Mouse (Mus musculus) small intestine, adult 2 months (tissue): ENCODE results near the gene Plcb4. TPM values are rescaled to one million over a fixed set of nuclear protein-coding genes. Genes with fewer than 3 reads are reported as not detected.
"Not testable (repeated sequence)": the region's sequence is repeated elsewhere in the genome, so short reads cannot be mapped to it uniquely, and the experiment has no call there.

Source experiments
- H3K27ac ChIP-seq: fragments of 200-500 bp; 2 replicates; pipeline ENCODE4 v1.5.1; 2012; ENCODE audit warnings: low read depth, low read length, control low read depth, inconsistent platforms; ENCODE audit not compliant: insufficient read depth
- H3K27me3 ChIP-seq: fragments of 200-500 bp; 2 replicates; pipeline ENCODE4 v1.6.1; 2012; ENCODE audit warnings: mild to moderate bottlenecking, moderate library complexity, low read length, inconsistent platforms; ENCODE audit not compliant: control insufficient read depth, insufficient read depth
- H3K36me3 ChIP-seq: fragments of 200-500 bp; 2 replicates; pipeline ENCODE4 v1.6.1; 2012; ENCODE audit warnings: mild to moderate bottlenecking, low read length, control low read depth, inconsistent platforms; ENCODE audit not compliant: control insufficient read depth, insufficient read depth
- H3K4me1 ChIP-seq: fragments of 200-500 bp; 2 replicates; pipeline ENCODE4 v1.6.1; 2012; ENCODE audit warnings: low read length, inconsistent platforms, mixed read lengths; ENCODE audit not compliant: control insufficient read depth, insufficient read depth, insufficient read length
- H3K4me3 ChIP-seq: fragments of 200-500 bp; 2 replicates; pipeline ENCODE4 v1.5.1; 2012; ENCODE audit warnings: low read depth, mild to moderate bottlenecking, control low read depth, inconsistent platforms, low read length, moderate library complexity
- CTCF ChIP-seq: fragments of 200-500 bp; IDR thresholded peaks from 2 replicates; pipeline ENCODE4 v1.5.1; 2012; ENCODE audit warnings: low read depth, mild to moderate bottlenecking, control low read depth, inconsistent platforms, low read length, moderate library complexity, mixed read lengths; ENCODE audit not compliant: insufficient replicate concordance, insufficient read length; ENCODE audit errors: extremely low read depth
- POLR2A ChIP-seq: fragments of 200-500 bp; IDR thresholded peaks from 2 replicates; pipeline ENCODE4 v1.6.1; 2012; ENCODE audit warnings: low read depth, mild to moderate bottlenecking, control low read depth, inconsistent platforms, low read length, moderate library complexity
- WGBS: fragments of 180-500 bp; shearing (Covaris S2); methylation state at CpG from one replicate; pipeline ENCODE4 v1.1.7; 2018; 5-methylcytosine and 5-hydroxymethylcytosine counted together
- polyA plus RNA-seq: library from polyadenylated mRNA; depleted of rRNA; stranded (reverse); fragments of >200 nt; gene quantifications from 2 replicates; pipeline ENCODE4 v1.2.3, GENCODE M21; 2012

The Plcb4 gene
- polyA plus RNA-seq, 1 experiment, result 1.9 TPM

DNA sequence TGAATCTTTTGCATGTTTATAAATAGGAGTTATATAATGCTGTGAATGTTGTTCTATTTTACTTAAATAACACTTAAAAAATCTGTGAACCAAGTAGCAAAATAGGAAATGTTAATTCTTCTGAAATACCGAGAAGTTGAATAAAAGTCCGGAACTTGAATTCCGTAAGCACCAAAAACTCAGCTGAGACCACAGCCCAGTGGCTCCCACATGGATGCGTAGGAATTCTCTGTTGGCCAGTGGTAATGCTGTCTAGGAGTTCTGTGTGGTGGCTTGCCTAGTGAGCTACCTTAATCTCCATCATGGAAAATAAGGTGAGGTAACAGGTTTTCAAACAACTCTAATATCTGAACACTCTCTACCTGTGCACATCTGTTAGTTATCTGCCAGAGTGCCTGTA is 312.1 kb downstream of the Plcb4 start:
- Histone ChIP-seq H3K27me3 (no peaks in the 10 kb centered on the region), H3K36me3 (no peaks in the 10 kb centered on the region), H3K27ac (no peak overlapping the region), H3K4me1 (no peaks in the 10 kb centered on the region), H3K4me3 (no peak overlapping the region)
- TF ChIP-seq CTCF, result no peak
- TF ChIP-seq POLR2A, result no peak
- 96% methylated on average over 4 of the region's 4 CpGs for WGBS

- no peaks in the 10 kb centered on the region for H3K4me1 ChIP-seq
- no peaks in the 10 kb centered on the region for H3K36me3 ChIP-seq
- TF ChIP-seq CTCF, result no peak
- no peak for TF ChIP-seq POLR2A
- no peak overlapping the region for H3K4me3 ChIP-seq
- H3K27ac ChIP-seq, result no peak overlapping the region
- no peaks in the 10 kb centered on the region for H3K27me3 ChIP-seq
- WGBS, result 86% methylated on average over 9 of the region's 9 CpGs
These were observed 317.2 kb downstream of the Plcb4 start for GRCm38 (mm10) chr2:135975978-135976377.

DNA sequence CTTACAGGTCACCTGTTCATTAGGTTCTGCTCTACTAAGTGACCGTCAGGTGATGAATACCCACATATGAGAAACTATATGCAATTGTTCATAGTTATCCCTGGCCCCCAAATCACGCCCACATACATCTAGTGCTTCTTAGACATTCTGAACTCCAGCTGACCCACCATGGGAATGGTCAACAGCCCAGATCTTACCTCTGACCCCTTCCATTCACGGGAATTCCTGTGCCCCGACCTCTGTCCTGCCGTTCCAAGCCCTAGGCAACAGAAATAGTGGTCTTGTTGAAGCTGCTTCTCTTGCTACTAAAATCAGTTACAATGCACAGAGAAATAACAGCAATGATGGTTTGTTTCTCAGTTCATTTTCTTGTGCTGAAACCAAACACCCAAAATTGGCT is 320.0 kb downstream of the Plcb4 start:
- H3K27me3 ChIP-seq, result no peaks in the 10 kb centered on the region
- H3K4me3 ChIP-seq, result no peak overlapping the region
- no peaks in the 10 kb centered on the region for H3K36me3 ChIP-seq
- no peak overlapping the region for H3K27ac ChIP-seq
- H3K4me1 ChIP-seq, result no peaks in the 10 kb centered on the region
- TF ChIP-seq POLR2A, result no peak
- no peak for TF ChIP-seq CTCF
- 75% methylated on average over 5 of the region's 5 CpGs for WGBS

- Histone ChIP-seq H3K36me3 (no peaks in the 10 kb centered on the region), H3K4me3 (no peak overlapping the region), H3K4me1 (no peaks in the 10 kb centered on the region), H3K27ac (no peak overlapping the region), H3K27me3 (no peaks in the 10 kb centered on the region)
- WGBS, result 35% methylated on average over 1 of the region's 1 CpGs
- TF ChIP-seq CTCF (no peak), POLR2A (no peak)
These were observed 321.6 kb downstream of the Plcb4 start for GRCm38 (mm10) chr2:135980428-135980827.

DNA sequence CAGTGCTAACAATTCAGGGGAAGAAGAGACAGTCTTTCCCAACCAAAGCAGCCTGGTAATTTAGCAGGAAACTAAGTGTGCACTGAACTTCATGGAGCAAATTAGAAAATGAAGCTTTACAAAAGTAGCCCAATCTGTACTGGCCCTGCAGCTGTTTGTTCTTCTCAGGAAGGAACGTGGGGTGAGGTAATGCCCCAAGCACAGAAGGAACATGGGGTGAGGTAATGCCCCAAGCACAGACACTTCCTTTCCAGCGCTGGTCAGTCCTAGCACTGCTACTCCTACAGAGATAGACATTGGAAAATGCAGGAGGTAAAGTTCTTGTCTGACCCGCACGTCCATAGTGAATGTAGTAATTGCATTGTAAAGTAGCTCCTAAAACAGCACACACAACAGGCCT is 325.2 kb downstream of the Plcb4 start:
- Histone ChIP-seq H3K4me1 (no peaks in the 10 kb centered on the region), H3K27ac (no peak overlapping the region), H3K36me3 (no peaks in the 10 kb centered on the region), H3K27me3 (no peaks in the 10 kb centered on the region), H3K4me3 (no peak overlapping the region)
- TF ChIP-seq POLR2A (no peak), CTCF (no peak)
- 78% methylated on average over 4 of the region's 4 CpGs for WGBS

- TF ChIP-seq POLR2A (no peak), CTCF (peak; percentile 39; the same call in 1 of the 2 replicates)
- Histone ChIP-seq H3K27ac (no peak overlapping the region), H3K27me3 (no peaks in the 10 kb centered on the region), H3K4me1 (no peaks in the 10 kb centered on the region), H3K4me3 (no peak overlapping the region), H3K36me3 (no peaks in the 10 kb centered on the region)
- WGBS, result 85% methylated on average over 15 of the region's 15 CpGs
These were observed 326.9 kb downstream of the Plcb4 start for GRCm38 (mm10) chr2:135985536-135986265.

- not testable (repeated sequence) for H3K4me1 ChIP-seq, H3K27ac ChIP-seq, H3K36me3 ChIP-seq, H3K27me3 ChIP-seq, H3K4me3 ChIP-seq
These were observed 329.7 kb downstream of the Plcb4 start for GRCm38 (mm10) chr2:135988475-135988874.

- not testable (repeated sequence) for H3K4me3 ChIP-seq, H3K36me3 ChIP-seq, H3K4me1 ChIP-seq, H3K27ac ChIP-seq, H3K27me3 ChIP-seq
- WGBS, result 49% methylated on average over 6 of the region's 10 CpGs
These were observed 331.9 kb downstream of the Plcb4 start for GRCm38 (mm10) chr2:135990686-135991085.
